Mouse (Mus musculus) stomach, postnatal 0 days (tissue): Measurements from ENCODE around the gene Psmd4. TPM values are rescaled to one million over a fixed set of nuclear protein-coding genes. Genes with fewer than 3 reads are reported as not detected.

Source experiments
- ATAC-seq: fragments of 200-750 bp; cut with Nextera tagmentation; 2 replicates; pipeline ENCODE4 v1.8.0; 2017; ENCODE audit not compliant: low FRiP score, low TSS enrichment
- DNase-seq: peaks from one replicate; pipeline ENCODE4 v3.0.0-alpha.2; 2016; ENCODE audit warnings: low spot score
- H3K27ac ChIP-seq: fragments of 300-500 bp; sonication (generic); replicated peaks from 2 replicates; pipeline ENCODE4 v1.5.1; 2014; ENCODE audit warnings: mild to moderate bottlenecking, control low read depth
- H3K27me3 ChIP-seq: fragments of 300-500 bp; sonication (generic); 2 replicates; pipeline ENCODE4 v1.6.1; 2014; ENCODE audit warnings: low read length; ENCODE audit not compliant: control insufficient read depth, insufficient read depth
- H3K36me3 ChIP-seq: fragments of 300-500 bp; sonication (generic); 2 replicates; pipeline ENCODE4 v1.6.1; 2014; ENCODE audit warnings: low read length, mixed read lengths; ENCODE audit not compliant: control insufficient read depth, insufficient read depth
- H3K4me1 ChIP-seq: fragments of 300-500 bp; sonication (generic); replicated peaks from 2 replicates; pipeline ENCODE4 v1.6.1; 2014; ENCODE audit warnings: antibody characterized with exemption; ENCODE audit not compliant: control insufficient read depth, insufficient read depth
- H3K4me2 ChIP-seq: fragments of 300-500 bp; sonication (generic); replicated peaks from 2 replicates; pipeline ENCODE4 v1.6.1; 2014; ENCODE audit warnings: low read depth, mild to moderate bottlenecking, control low read depth, moderate library complexity
- H3K4me3 ChIP-seq: fragments of 300-500 bp; sonication (generic); 2 replicates; pipeline ENCODE4 v1.5.1; 2014; ENCODE audit warnings: low read depth, low read length, control low read depth
- H3K9ac ChIP-seq: fragments of 300-500 bp; sonication (generic); 2 replicates; pipeline ENCODE4 v1.6.1; 2014; ENCODE audit warnings: mild to moderate bottlenecking, low read length, control low read depth, mixed read lengths
- H3K9me3 ChIP-seq: fragments of 300-500 bp; sonication (generic); 2 replicates; pipeline ENCODE4 v1.6.1; 2016; ENCODE audit warnings: low read length; ENCODE audit not compliant: control insufficient read depth
- CTCF ChIP-seq: IDR thresholded peaks from 2 replicates; pipeline ENCODE4 v1.5.1; 2016; ENCODE audit warnings: antibody characterized with exemption, low read depth, mild to moderate bottlenecking, moderate library complexity
- EP300 ChIP-seq: optimal IDR thresholded peaks from 2 replicates; pipeline ENCODE3; 2016; ENCODE audit warnings: antibody characterized with exemption
- WGBS: fragments of 180-500 bp; shearing (Covaris S2); extraction: QIAGEN DNeasy Blood & Tissue Kit; methylation state at CpG from one replicate; pipeline ENCODE4 v1.1.7; 2014; 5-methylcytosine and 5-hydroxymethylcytosine counted together
- polyA plus RNA-seq: library from polyadenylated mRNA; unstranded; fragments of >200 nt; fragmentation: Nextera tagmentation; extraction: Ambion mirVana; gene quantifications from 2 replicates; pipeline ENCODE4 v1.2.1, GENCODE M21; 2015

Gene Psmd4
- polyA plus RNA-seq = 171 and 175 TPM in 2 replicates

DNA sequence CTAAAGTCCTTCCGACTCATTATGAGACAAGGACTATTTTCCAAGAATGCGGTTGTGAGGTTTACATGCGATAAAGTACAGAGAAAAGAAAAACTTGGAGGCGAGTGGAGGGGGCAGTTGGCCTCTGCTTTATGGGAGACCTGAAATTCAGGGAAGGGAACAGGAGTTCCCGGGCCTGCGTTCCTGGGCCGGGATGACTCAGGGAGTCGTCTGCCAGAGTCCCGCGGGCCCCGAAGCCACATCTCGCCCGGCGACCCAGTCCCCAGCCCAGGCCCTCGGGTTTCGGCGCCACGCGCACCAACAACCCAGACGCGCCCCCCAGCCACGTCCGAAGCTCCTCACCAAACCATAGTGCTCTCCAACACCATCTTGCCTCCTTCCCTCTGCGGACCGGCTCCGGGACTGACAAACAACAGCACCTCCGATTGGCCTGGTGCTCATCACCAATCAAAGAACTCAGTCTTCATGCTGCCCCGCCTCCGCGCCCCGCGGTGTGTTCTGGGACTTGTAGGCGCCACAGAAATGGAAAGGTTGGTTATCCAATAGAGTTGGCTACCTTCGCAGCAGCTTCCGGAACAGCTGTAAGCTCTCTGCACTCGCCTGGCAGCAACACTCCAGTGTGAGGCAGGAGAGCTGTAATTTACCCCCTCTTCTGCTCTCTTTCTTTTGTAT lies at the start of gene Psmd4:
TSS of gene Psmd4 (minus strand) at position 449 of the 672 bp plus-strand sequence.
- no peak for TF ChIP-seq EP300
- TF ChIP-seq CTCF = no peak

DNA sequence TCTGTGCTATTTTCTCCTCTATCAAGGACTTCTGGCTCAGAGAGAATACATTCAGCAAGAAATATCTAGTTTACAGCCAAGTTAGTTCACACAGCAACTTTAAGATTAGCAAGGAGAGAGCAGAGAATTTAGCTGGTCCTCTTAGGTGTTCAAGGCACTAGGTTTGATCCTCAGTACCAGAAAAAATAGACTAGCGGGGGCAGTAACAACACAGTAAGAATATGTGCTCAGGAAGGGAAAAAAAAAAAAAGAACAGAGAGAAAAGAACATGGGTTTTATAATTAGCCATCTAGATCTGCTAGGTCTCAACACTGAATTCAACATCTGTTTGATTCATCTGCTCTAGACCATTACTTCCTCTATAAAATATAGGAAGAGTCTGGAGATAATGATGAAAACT lies 45.7 kb upstream of the Psmd4 start:
- Histone ChIP-seq H3K27ac (no peak overlapping the region), H3K4me1 (no peaks in the 10 kb centered on the region), H3K9ac (no peak overlapping the region), H3K4me2 (no peak overlapping the region), H3K36me3 (no peaks in the 10 kb centered on the region), H3K4me3 (no peak overlapping the region), H3K27me3 (no peaks in the 10 kb centered on the region), H3K9me3 (no peaks in the 10 kb centered on the region)
- ATAC-seq (no peak), DNase-seq (no peak)
- TF ChIP-seq EP300 = no peak
- no peak for TF ChIP-seq CTCF
- WGBS = 86% methylated on average over 1 of the region's 1 CpGs

More for the DNA sequence above, at the start of gene Psmd4:
- H3K27ac ChIP-seq = peak within 1 kb of the TSS; percentile 81
- ATAC-seq (peak; percentile 98), DNase-seq (peak; percentile 99)
- H3K36me3 ChIP-seq = no peaks in the 10 kb centered on the region
- H3K9ac ChIP-seq = peak within 1 kb of the TSS; percentile 93
- WGBS = under 1% methylated on average over 36 of the region's 36 CpGs
- peak within 1 kb of the TSS; percentile 83 for H3K4me3 ChIP-seq
- H3K27me3 ChIP-seq = no peaks in the 10 kb centered on the region
- H3K4me1 ChIP-seq = 0 out of 2 replicates have a peak, but pooled peaks cover 3% of the 10 kb centered on the region
- H3K4me2 ChIP-seq = peak within 1 kb of the TSS; percentile 59
- no peaks in the 10 kb centered on the region for H3K9me3 ChIP-seq

DNA sequence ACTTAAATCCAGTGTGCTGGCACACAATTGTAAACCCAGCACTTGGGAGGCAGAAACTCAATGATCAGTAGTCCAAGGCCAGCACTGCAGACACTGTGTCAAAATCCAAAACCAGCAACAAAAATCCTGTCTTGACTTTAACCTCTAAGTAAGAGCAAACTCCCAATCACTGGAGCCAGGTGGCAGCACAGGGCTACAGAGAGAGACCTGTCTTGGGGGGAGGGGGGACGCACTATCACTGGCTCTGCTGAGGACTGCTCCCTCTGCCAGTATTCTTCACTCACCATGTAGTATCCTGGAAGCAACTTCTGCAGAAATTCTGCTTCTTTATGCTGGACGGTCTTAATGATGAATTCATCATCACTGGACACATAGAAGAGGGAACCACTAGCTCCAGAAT lies 29.2 kb upstream of the Psmd4 start:
- no peaks in the 10 kb centered on the region for H3K27me3 ChIP-seq
- H3K9ac ChIP-seq = no peak overlapping the region
- peak; percentile 40 for TF ChIP-seq CTCF
- TF ChIP-seq EP300 = no peak
- no peak overlapping the region for H3K4me2 ChIP-seq
- H3K9me3 ChIP-seq = no peaks in the 10 kb centered on the region
- 90% methylated on average over 2 of the region's 2 CpGs for WGBS
- H3K4me1 ChIP-seq = no peaks in the 10 kb centered on the region
- no peak overlapping the region for H3K4me3 ChIP-seq
- peaks cover 28% of the 10 kb centered on the region for H3K36me3 ChIP-seq
- no peak overlapping the region for H3K27ac ChIP-seq
- no peak for DNase-seq
- no peak for ATAC-seq

DNA sequence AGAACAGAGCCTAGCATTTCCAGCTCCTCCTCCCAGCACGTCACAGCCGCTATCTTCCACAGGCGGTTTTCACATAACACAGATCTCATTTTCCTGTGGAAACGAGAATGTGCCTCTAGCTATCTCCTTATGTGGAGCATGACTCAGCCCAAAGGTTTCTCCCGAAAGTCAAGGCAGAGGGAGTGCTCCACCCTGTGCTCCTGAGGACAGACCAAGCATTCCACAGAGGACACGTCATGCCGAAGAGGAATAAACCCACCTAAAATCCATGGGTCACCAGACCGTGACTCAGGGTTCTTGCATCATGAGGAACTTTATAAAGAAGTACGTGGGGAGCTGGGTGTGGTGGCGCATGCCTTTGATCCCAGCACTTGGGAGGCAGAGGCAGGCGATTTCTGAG lies 24.2 kb upstream of the Psmd4 start:
- H3K4me3 ChIP-seq = no peak overlapping the region
- TF ChIP-seq EP300 (no peak), CTCF (no peak)
- DNase-seq (peak; percentile 33), ATAC-seq (peak; percentile 90)
- H3K27me3 ChIP-seq = no peaks in the 10 kb centered on the region
- H3K4me1 ChIP-seq = no peaks in the 10 kb centered on the region
- no peak overlapping the region for H3K9ac ChIP-seq
- H3K4me2 ChIP-seq = no peak overlapping the region
- H3K27ac ChIP-seq = no peak overlapping the region
- no peaks in the 10 kb centered on the region for H3K9me3 ChIP-seq
- peaks cover 44% of the 10 kb centered on the region for H3K36me3 ChIP-seq
- 70% methylated on average over 11 of the region's 11 CpGs for WGBS

DNA sequence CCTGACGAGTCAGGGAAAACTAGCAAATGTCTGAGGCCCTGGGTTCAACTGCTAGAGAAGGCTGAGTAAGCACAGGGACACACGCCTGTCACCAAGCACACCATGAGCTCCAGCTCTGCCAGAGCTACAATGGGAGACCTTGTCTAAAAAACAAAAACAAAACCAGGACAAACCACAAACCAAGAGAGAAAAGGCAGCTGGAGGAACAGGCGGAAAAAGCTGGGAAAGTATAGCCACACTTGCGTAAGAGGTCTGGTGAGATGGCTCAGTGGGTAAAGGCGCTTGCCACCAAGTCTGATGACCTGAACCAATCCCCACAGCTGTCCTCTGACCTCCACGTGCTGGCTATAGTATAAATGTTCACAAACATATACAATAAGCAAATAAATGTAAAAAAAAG lies 23.7 kb upstream of the Psmd4 start:
- Histone ChIP-seq H3K4me2 (no peak overlapping the region), H3K36me3 (peaks cover 44% of the 10 kb centered on the region), H3K27me3 (no peaks in the 10 kb centered on the region), H3K27ac (no peak overlapping the region), H3K9me3 (no peaks in the 10 kb centered on the region), H3K4me1 (no peaks in the 10 kb centered on the region), H3K4me3 (no peak overlapping the region), H3K9ac (no peak overlapping the region)
- DNase-seq (no peak), ATAC-seq (peak; percentile 50; the same call in 1 of the 2 replicates)
- WGBS = 83% methylated on average over 6 of the region's 6 CpGs
- no peak for TF ChIP-seq CTCF
- TF ChIP-seq EP300 = no peak

DNA sequence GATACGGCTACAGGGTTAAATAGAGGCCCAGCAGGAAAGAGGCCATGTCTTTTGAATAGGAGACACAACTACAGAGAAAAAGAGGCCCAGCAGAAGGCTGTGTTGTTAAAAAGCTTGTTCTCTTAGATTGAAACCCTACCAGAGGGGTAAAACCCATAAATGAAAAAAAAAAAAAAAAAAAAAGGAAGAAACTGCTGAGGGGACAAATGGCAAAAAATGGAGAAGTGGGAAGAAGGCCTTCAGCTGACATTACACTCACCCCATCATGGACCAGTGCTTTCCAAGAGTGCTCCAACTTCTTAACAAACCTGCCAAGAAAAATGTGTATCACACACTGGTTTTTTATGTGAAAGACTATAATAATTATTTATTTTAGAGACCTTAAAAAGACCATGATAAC lies 23.1 kb upstream of the Psmd4 start:
- TF ChIP-seq CTCF (no peak), EP300 (no peak)
- H3K27ac ChIP-seq = no peak overlapping the region
- H3K9me3 ChIP-seq = no peaks in the 10 kb centered on the region
- H3K4me1 ChIP-seq = no peaks in the 10 kb centered on the region
- H3K27me3 ChIP-seq = no peaks in the 10 kb centered on the region
- peaks cover 48% of the 10 kb centered on the region for H3K36me3 ChIP-seq
- no peak overlapping the region for H3K4me3 ChIP-seq
- no peak overlapping the region for H3K4me2 ChIP-seq
- 80% methylated on average over 1 of the region's 1 CpGs for WGBS
- H3K9ac ChIP-seq = no peak overlapping the region
- no peak for DNase-seq
- ATAC-seq = no peak
